Mouse (Mus musculus) embryo, embryonic 9.5 days (tissue): ENCODE measurements around the gene Atf1.
A peak's percentile ranks its signal among the peaks of the same experiment; 100 is the strongest.
"Not testable (repeated sequence)": the region's sequence is repeated elsewhere in the genome, so short reads cannot be mapped to it uniquely, and the experiment has no call there.

ENCODE experiments used
- DNase-seq: peaks from one replicate; pipeline ENCODE4 v3.0.0-alpha.2; 2017; ENCODE audit errors: extremely low spot score

The Atf1 gene

DNA sequence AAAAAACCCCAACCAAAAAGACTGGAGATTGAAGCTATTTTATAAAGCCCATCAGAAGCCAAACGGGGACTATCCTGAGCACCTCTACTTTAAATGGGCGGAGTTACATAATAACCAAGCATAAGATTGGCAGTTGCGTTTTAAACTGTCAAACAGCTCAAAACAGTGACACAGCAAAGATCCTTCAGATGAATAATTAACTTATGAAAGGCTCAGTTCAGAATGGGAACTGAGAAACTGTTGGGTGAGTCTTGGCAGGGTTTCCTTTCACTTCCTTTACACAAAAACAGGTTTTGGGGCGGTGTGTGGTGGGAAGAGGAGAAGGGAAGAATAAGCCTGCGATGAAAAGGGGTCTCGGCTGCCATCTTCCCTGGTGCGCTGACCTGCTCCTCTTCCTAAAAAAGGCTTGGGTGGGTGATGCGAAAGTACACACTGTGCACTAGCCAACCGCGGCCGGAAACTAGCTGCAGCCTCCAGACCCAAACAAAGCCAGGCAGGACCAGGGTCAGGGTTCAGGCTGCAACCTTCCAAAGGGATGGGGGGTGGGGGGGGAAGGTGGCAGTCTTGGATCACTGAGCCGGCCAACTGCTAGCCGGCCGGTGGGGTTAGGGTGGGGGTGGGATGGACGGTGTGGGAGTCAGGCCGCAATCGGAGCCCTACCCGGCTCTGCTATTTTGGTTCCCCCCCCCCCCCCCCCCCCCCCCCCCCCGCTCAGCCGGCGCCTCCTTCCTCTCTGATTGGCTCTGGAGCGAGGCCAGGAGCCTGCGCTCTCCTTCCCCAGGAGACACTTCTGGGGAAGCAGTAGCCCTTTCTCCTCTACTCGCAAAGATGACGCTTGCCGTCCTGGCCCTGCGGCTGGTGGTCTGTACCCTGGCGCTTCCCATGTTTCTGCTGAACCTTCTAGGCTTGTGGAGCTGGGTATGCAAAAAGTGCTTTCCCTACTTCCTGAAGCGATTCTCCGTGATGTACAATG is 76.7 kb downstream of the Atf1 start, which contains the start of gene Mettl7a1:
Gene Mettl7a1, plus strand, starts transcription at position 122 of the 973 bp plus-strand sequence.
- DNase-seq = peak; percentile 83

DNA sequence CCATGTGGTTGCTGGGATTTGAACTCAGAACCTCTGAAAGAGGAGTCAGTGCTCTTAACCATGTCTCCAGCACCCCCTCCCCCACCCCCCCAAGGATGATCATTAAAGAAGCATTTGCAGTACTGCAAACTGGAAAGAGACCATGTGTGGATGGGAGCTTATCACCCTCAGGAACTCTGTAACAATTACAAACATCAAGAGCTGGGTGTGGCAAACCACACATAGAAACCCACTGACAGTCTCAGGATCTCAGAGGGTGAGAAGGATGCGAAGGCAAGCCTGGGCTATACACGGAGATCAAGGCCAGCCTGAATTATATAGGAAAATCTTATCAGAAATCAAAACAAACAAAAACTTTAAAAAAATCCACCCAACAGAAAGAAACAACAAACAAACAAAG is 78.6 kb downstream of the Atf1 start:
- no peak for DNase-seq

DNA sequence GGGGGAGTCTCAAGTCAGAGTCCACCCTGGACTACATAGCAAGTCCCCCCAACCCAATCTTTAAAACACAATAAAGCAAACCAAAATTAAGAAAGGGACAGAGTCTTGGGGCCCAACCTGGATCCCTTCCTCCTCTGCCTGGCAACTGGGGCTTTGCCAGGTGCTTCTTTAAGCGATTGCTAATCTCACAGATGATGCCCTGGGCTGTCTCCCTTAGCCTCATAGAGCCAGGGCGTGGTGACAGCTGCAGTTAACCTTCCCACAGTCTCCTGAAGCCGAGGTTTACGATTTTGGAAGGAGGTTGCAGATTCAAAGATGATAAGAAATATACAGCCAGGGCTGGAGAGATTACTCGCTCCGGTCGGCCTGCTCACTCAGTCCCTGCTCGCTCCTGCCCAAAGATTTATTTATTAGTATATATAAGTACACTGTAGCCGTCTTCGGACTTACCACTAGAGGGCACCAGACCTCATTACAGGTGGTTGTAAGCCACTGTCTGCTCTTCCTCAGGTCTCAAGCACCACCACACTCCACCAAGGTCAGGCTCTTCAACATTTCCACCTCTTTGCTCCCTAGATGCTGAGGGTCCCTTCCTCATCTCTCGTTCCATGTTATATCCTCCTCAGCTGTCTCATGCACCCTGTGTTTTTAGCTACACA is 79.9 kb downstream of the Atf1 start:
- not testable (repeated sequence) for DNase-seq
